Mouse (Mus musculus): ENCODE measurements around the gene Clec10a. TPM values are rescaled to one million over a fixed set of nuclear protein-coding genes. Genes with fewer than 3 reads are reported as not detected.

The Clec10a gene
- total and polyA plus RNA-seq, 3 experiments, result 8.4 to 10.8 TPM; not detected in 1

GRCm38 (mm10) chr11:70219873-70220272, 63.9 kb downstream of the Clec10a start:
- DNase-seq (ENCODE audit: low read depth, low spot score), result no peak
- no peak overlapping the region for H3K27ac ChIP-seq (ENCODE audit: control insufficient read depth, low read depth, low read length)
- no peak for TF ChIP-seq ELF1 (IDR thresholded peaks at IDR 0.05; ENCODE audit: low read depth, low read length)
- peak overlapping the region; percentile 81 for H3K9ac ChIP-seq (ENCODE audit: control insufficient read depth, low read depth, low read length, poor library complexity, severe bottlenecking)
- peaks cover 5 to 7% of the 10 kb centered on the region in 2 experiments; a peak in 3 of 4 replicates for H3K4me1 ChIP-seq (ENCODE audit: control insufficient read depth in 1 of 2, insufficient read depth in 2 of 2, low read length in 2 of 2)
- H3K4me3 ChIP-seq (ENCODE audit: control insufficient read depth in 1 of 2, insufficient read depth in 1 of 2, low read depth in 2 of 2, low read length in 2 of 2), result peak overlapping the region; percentile 62 to 76
- H3K9me3 ChIP-seq (replicated peaks; ENCODE audit: insufficient read depth, low read length), result no peaks in the 10 kb centered on the region
- peaks cover 5% of the 10 kb centered on the region; the same call in 1 of the 2 replicates for H3K79me2 ChIP-seq (ENCODE audit: control insufficient read depth, insufficient read depth, low read length, poor library complexity)
- no peaks in the 10 kb centered on the region for H3K27me3 ChIP-seq (ENCODE audit: control insufficient read depth in 1 of 2, insufficient read depth in 2 of 2, low read length in 2 of 2)
- peaks cover 0 to 5% of the 10 kb centered on the region in 2 experiments; a peak in 2 of 4 replicates for H3K36me3 ChIP-seq (ENCODE audit: control insufficient read depth in 1 of 2, insufficient read depth in 2 of 2, low read length in 2 of 2)

- Histone ChIP-seq H3K4me3 (ENCODE audit: control insufficient read depth in 1 of 2, insufficient read depth in 1 of 2, low read depth in 2 of 2, low read length in 2 of 2) (peak overlapping the region; percentile 62 to 76), H3K36me3 (ENCODE audit: control insufficient read depth in 1 of 2, insufficient read depth in 2 of 2, low read length in 2 of 2) (peaks cover 0 to 5% of the 10 kb centered on the region in 2 experiments; a peak in 2 of 4 replicates), H3K4me1 (ENCODE audit: control insufficient read depth in 1 of 2, insufficient read depth in 2 of 2, low read length in 2 of 2) (peaks cover 5 to 7% of the 10 kb centered on the region in 2 experiments; a peak in 3 of 4 replicates), H3K9me3 (replicated peaks; ENCODE audit: insufficient read depth, low read length) (no peaks in the 10 kb centered on the region), H3K27me3 (ENCODE audit: control insufficient read depth in 1 of 2, insufficient read depth in 2 of 2, low read length in 2 of 2) (no peaks in the 10 kb centered on the region), H3K27ac (ENCODE audit: control insufficient read depth, low read depth, low read length) (peak overlapping the region; percentile 95), H3K9ac (ENCODE audit: control insufficient read depth, low read depth, low read length, poor library complexity, severe bottlenecking) (peak overlapping the region; percentile 81), H3K79me2 (ENCODE audit: control insufficient read depth, insufficient read depth, low read length, poor library complexity) (peaks cover 5% of the 10 kb centered on the region; the same call in 1 of the 2 replicates)
- no peak for DNase-seq (ENCODE audit: low read depth, low spot score)
- TF ChIP-seq ZNF384 (IDR thresholded peaks at IDR 0.05; ENCODE audit: low read depth, low read length), result no peak
- TF ChIP-seq TCF12 (IDR thresholded peaks at IDR 0.05; ENCODE audit: low read depth, low read length), result no peak
- no peak for TF ChIP-seq MAX (IDR thresholded peaks at IDR 0.05; ENCODE audit: low read length)
- no peak for TF ChIP-seq SIN3A (IDR thresholded peaks at IDR 0.05; ENCODE audit: low read length)
- 0 out of 2 replicates have a peak, but pooled peaks have one; percentile 36 for TF ChIP-seq MAZ (IDR thresholded peaks at IDR 0.05; ENCODE audit: low read depth, low read length)
- TF ChIP-seq KAT2A (conservative IDR thresholded peaks at IDR 0.05; ENCODE audit: low read depth, low read length), result no peak
- 0 out of 4 replicates have a peak, but pooled peaks of 1 of the 2 experiments have one; percentile 51 for TF ChIP-seq POLR2A (IDR thresholded peaks at IDR 0.05; ENCODE audit: control insufficient read depth in 1 of 2, insufficient read depth in 1 of 2, low read depth in 1 of 2, low read length in 2 of 2, poor library complexity in 1 of 2)
Observed at GRCm38 (mm10) chr11:70220323-70220722, 64.3 kb downstream of the Clec10a start.

Other genes starting within 250 kb of the Clec10a start
- 64.5 and 78.0 TPM in 2 replicates for gene Gps2, start 242.3 kb upstream of the Clec10a start, total RNA-seq (2012; rRNA removed)
- gene Gps2, start 242.3 kb upstream of the Clec10a start, polyA plus RNA-seq (2012; ENCODE audit: insufficient read depth in 1 of 2, insufficient read length in 2 of 2, low read depth in 1 of 2, low replicate concordance in 2 of 2, missing spikeins in 1 of 2), result 100 to 1,000 TPM in 1 of 2 experiments, not detected in 1; 113 TPM
- 1,428 and 1,539 TPM in 2 replicates for gene Eif5a, start 234.2 kb upstream of the Clec10a start, total RNA-seq (2012; rRNA removed)
- gene Eif5a, start 234.2 kb upstream of the Clec10a start, polyA plus RNA-seq (2012; ENCODE audit: insufficient read depth in 1 of 2, insufficient read length in 2 of 2, low read depth in 1 of 2, low replicate concordance in 2 of 2, missing spikeins in 1 of 2), result 1,000 to 10,000 TPM; 1,272 to 3,185 TPM
- 0.33 and 0.50 TPM in 2 replicates for gene Ybx2, start 220.4 kb upstream of the Clec10a start, total RNA-seq (2012; rRNA removed)
- under 1 TPM in 1 of 2 experiments, not detected in 1; 0.92 TPM for gene Ybx2, start 220.4 kb upstream of the Clec10a start, polyA plus RNA-seq (2012; ENCODE audit: insufficient read depth in 1 of 2, insufficient read length in 2 of 2, low read depth in 1 of 2, low replicate concordance in 2 of 2, missing spikeins in 1 of 2)
- gene Slc2a4, start 208.0 kb upstream of the Clec10a start, total RNA-seq (2012; rRNA removed), result 0.12 TPM in 1 of 2 replicates, not detected in the other
- gene Slc2a4, start 208.0 kb upstream of the Clec10a start, polyA plus RNA-seq (2012; ENCODE audit: insufficient read depth in 1 of 2, insufficient read length in 2 of 2, low read depth in 1 of 2, low replicate concordance in 2 of 2, missing spikeins in 1 of 2), result under 1 TPM in 1 of 2 experiments, not detected in 1; 0.19 TPM
- 0.26 and 0.31 TPM in 2 replicates for gene Cldn7, start 191.4 kb upstream of the Clec10a start, total RNA-seq (2012; rRNA removed)
- under 1 TPM in 1 of 2 experiments, not detected in 1; 0.36 TPM for gene Cldn7, start 191.4 kb upstream of the Clec10a start, polyA plus RNA-seq (2012; ENCODE audit: insufficient read depth in 1 of 2, insufficient read length in 2 of 2, low read depth in 1 of 2, low replicate concordance in 2 of 2, missing spikeins in 1 of 2)
- 47.3 and 49.6 TPM in 2 replicates for gene Ctdnep1, start 175.0 kb upstream of the Clec10a start, total RNA-seq (2012; rRNA removed)
- gene Ctdnep1, start 175.0 kb upstream of the Clec10a start, polyA plus RNA-seq (2012; ENCODE audit: insufficient read depth in 1 of 2, insufficient read length in 2 of 2, low read depth in 1 of 2, low replicate concordance in 2 of 2, missing spikeins in 1 of 2), result 100 to 1,000 TPM in 1 of 2 experiments, not detected in 1; 133 TPM
- 170 and 189 TPM in 2 replicates for gene Elp5, start 173.7 kb upstream of the Clec10a start, total RNA-seq (2012; rRNA removed)
- 100 to 1,000 TPM in 1 of 2 experiments, not detected in 1; 222 TPM for gene Elp5, start 173.7 kb upstream of the Clec10a start, polyA plus RNA-seq (2012; ENCODE audit: insufficient read depth in 1 of 2, insufficient read length in 2 of 2, low read depth in 1 of 2, low replicate concordance in 2 of 2, missing spikeins in 1 of 2)
- gene Gabarap, start 165.1 kb upstream of the Clec10a start, total RNA-seq (2012; rRNA removed), result 105 and 132 TPM in 2 replicates
- 100 to 1,000 TPM in 1 of 2 experiments, not detected in 1; 241 TPM for gene Gabarap, start 165.1 kb upstream of the Clec10a start, polyA plus RNA-seq (2012; ENCODE audit: insufficient read depth in 1 of 2, insufficient read length in 2 of 2, low read depth in 1 of 2, low replicate concordance in 2 of 2, missing spikeins in 1 of 2)
- 88.2 and 112 TPM in 2 replicates for gene Phf23, start 160.4 kb upstream of the Clec10a start, total RNA-seq (2012; rRNA removed)
- 100 to 1,000 TPM in 1 of 2 experiments, not detected in 1; 108 TPM for gene Phf23, start 160.4 kb upstream of the Clec10a start, polyA plus RNA-seq (2012; ENCODE audit: insufficient read depth in 1 of 2, insufficient read length in 2 of 2, low read depth in 1 of 2, low replicate concordance in 2 of 2, missing spikeins in 1 of 2)
- 40.1 and 41.9 TPM in 2 replicates for gene Dvl2, start 155.6 kb upstream of the Clec10a start, total RNA-seq (2012; rRNA removed)
- 10 to 100 TPM in 1 of 2 experiments, not detected in 1; 38.5 TPM for gene Dvl2, start 155.6 kb upstream of the Clec10a start, polyA plus RNA-seq (2012; ENCODE audit: insufficient read depth in 1 of 2, insufficient read length in 2 of 2, low read depth in 1 of 2, low replicate concordance in 2 of 2, missing spikeins in 1 of 2)
- 123 and 140 TPM in 2 replicates for gene Acadvl, start 140.8 kb upstream of the Clec10a start, total RNA-seq (2012; rRNA removed)
- gene Acadvl, start 140.8 kb upstream of the Clec10a start, polyA plus RNA-seq (2012; ENCODE audit: insufficient read depth in 1 of 2, insufficient read length in 2 of 2, low read depth in 1 of 2, low replicate concordance in 2 of 2, missing spikeins in 1 of 2), result 10 to 100 TPM in 1 of 2 experiments, not detected in 1; 92.5 TPM
- gene Dlg4, start 139.3 kb upstream of the Clec10a start, total RNA-seq (2012; rRNA removed), result 6.5 and 7.9 TPM in 2 replicates
- gene Dlg4, start 139.3 kb upstream of the Clec10a start, polyA plus RNA-seq (2012; ENCODE audit: insufficient read depth in 1 of 2, insufficient read length in 2 of 2, low read depth in 1 of 2, low replicate concordance in 2 of 2, missing spikeins in 1 of 2), result 10 to 100 TPM in 1 of 2 experiments, not detected in 1; 24.7 TPM
- 0.13 TPM in 1 of 2 replicates, not detected in the other for gene Asgr1, start 102.1 kb upstream of the Clec10a start, total RNA-seq (2012; rRNA removed)
- gene Asgr1, start 102.1 kb upstream of the Clec10a start, polyA plus RNA-seq (2012; ENCODE audit: insufficient read depth in 1 of 2, insufficient read length in 2 of 2, low read depth in 1 of 2, low replicate concordance in 2 of 2, missing spikeins in 1 of 2), result under 1 TPM in 1 of 2 experiments, not detected in 1; 0.31 TPM
- not detected in 2 replicates for gene Asgr2, start 63.6 kb upstream of the Clec10a start, total RNA-seq (2012; rRNA removed)
- gene Asgr2, start 63.6 kb upstream of the Clec10a start, polyA plus RNA-seq (2012; ENCODE audit: insufficient read depth in 1 of 2, insufficient read length in 2 of 2, low read depth in 1 of 2, low replicate concordance in 2 of 2, missing spikeins in 1 of 2), result not detected
- 0.12 TPM in 1 of 2 replicates, not detected in the other for gene Mgl2, start 25.9 kb upstream of the Clec10a start, total RNA-seq (2012; rRNA removed)
- gene Mgl2, start 25.9 kb upstream of the Clec10a start, polyA plus RNA-seq (2012; ENCODE audit: insufficient read depth in 1 of 2, insufficient read length in 2 of 2, low read depth in 1 of 2, low replicate concordance in 2 of 2, missing spikeins in 1 of 2), result under 1 TPM in 1 of 2 experiments, not detected in 1; 0.06 TPM
- gene Slc16a11, start 56.6 kb downstream of the Clec10a start, total RNA-seq (2012; rRNA removed), result 0.31 and 0.33 TPM in 2 replicates
- 1 to 10 TPM in 1 of 2 experiments, not detected in 1; 1.2 TPM for gene Slc16a11, start 56.6 kb downstream of the Clec10a start, polyA plus RNA-seq (2012; ENCODE audit: insufficient read depth in 1 of 2, insufficient read length in 2 of 2, low read depth in 1 of 2, low replicate concordance in 2 of 2, missing spikeins in 1 of 2)
- gene Slc16a13, start 64.9 kb downstream of the Clec10a start, total RNA-seq (2012; rRNA removed), result 3.1 and 4.2 TPM in 2 replicates
- gene Slc16a13, start 64.9 kb downstream of the Clec10a start, polyA plus RNA-seq (2012; ENCODE audit: insufficient read depth in 1 of 2, insufficient read length in 2 of 2, low read depth in 1 of 2, low replicate concordance in 2 of 2, missing spikeins in 1 of 2), result 1 to 10 TPM in 1 of 2 experiments, not detected in 1; 7.9 TPM
- gene Bcl6b, start 73.6 kb downstream of the Clec10a start, total RNA-seq (2012; rRNA removed), result not detected in 2 replicates
- not detected for gene Bcl6b, start 73.6 kb downstream of the Clec10a start, polyA plus RNA-seq (2012; ENCODE audit: insufficient read depth in 1 of 2, insufficient read length in 2 of 2, low read depth in 1 of 2, low replicate concordance in 2 of 2, missing spikeins in 1 of 2)
- 60.4 and 61.8 TPM in 2 replicates for gene 0610010K14Rik, start 81.7 kb downstream of the Clec10a start, total RNA-seq (2012; rRNA removed)
- 100 to 1,000 TPM in 1 of 2 experiments, not detected in 1; 189 TPM for gene 0610010K14Rik, start 81.7 kb downstream of the Clec10a start, polyA plus RNA-seq (2012; ENCODE audit: insufficient read depth in 1 of 2, insufficient read length in 2 of 2, low read depth in 1 of 2, low replicate concordance in 2 of 2, missing spikeins in 1 of 2)
- 2.3 and 3.7 TPM in 2 replicates for gene Gm21988, start 83.6 kb downstream of the Clec10a start, total RNA-seq (2012; rRNA removed)
- gene Gm21988, start 83.6 kb downstream of the Clec10a start, polyA plus RNA-seq (2012; ENCODE audit: insufficient read depth in 1 of 2, insufficient read length in 2 of 2, low read depth in 1 of 2, low replicate concordance in 2 of 2, missing spikeins in 1 of 2), result 1 to 10 TPM in 1 of 2 experiments, not detected in 1; 4.1 TPM
- gene Rnasek, start 83.6 kb downstream of the Clec10a start, total RNA-seq (2012; rRNA removed), result 46.8 and 56.2 TPM in 2 replicates
- 100 to 1,000 TPM in 1 of 2 experiments, not detected in 1; 179 TPM for gene Rnasek, start 83.6 kb downstream of the Clec10a start, polyA plus RNA-seq (2012; ENCODE audit: insufficient read depth in 1 of 2, insufficient read length in 2 of 2, low read depth in 1 of 2, low replicate concordance in 2 of 2, missing spikeins in 1 of 2)
- not detected in 2 replicates for gene Alox12, start 99.2 kb downstream of the Clec10a start, total RNA-seq (2012; rRNA removed)
- gene Alox12, start 99.2 kb downstream of the Clec10a start, polyA plus RNA-seq (2012; ENCODE audit: insufficient read depth in 1 of 2, insufficient read length in 2 of 2, low read depth in 1 of 2, low replicate concordance in 2 of 2, missing spikeins in 1 of 2), result under 1 TPM in 1 of 2 experiments, not detected in 1; 0.03 TPM
- not detected in 2 replicates for gene Alox12e, start 166.4 kb downstream of the Clec10a start, total RNA-seq (2012; rRNA removed)
- not detected for gene Alox12e, start 166.4 kb downstream of the Clec10a start, polyA plus RNA-seq (2012; ENCODE audit: insufficient read depth in 1 of 2, insufficient read length in 2 of 2, low read depth in 1 of 2, low replicate concordance in 2 of 2, missing spikeins in 1 of 2)
- not detected in 2 replicates for gene Alox15, start 195.8 kb downstream of the Clec10a start, total RNA-seq (2012; rRNA removed)
- gene Alox15, start 195.8 kb downstream of the Clec10a start, polyA plus RNA-seq (2012; ENCODE audit: insufficient read depth in 1 of 2, insufficient read length in 2 of 2, low read depth in 1 of 2, low replicate concordance in 2 of 2, missing spikeins in 1 of 2), result not detected

Measured in MEL (cell line).